Mouse (Mus musculus) heart, embryonic 14.5 days (tissue): ENCODE measurements at regions not wholly inside any gene's neighbourhood (a gene's known extent, or its start where the extent isn't known, plus 50 kb on each side); places are given as distances from the start of the nearest gene placed in this dataset.
"Not testable (repeated sequence)": the region's sequence is repeated elsewhere in the genome, so short reads cannot be mapped to it uniquely, and the experiment has no call there.

Experiments
- ATAC-seq: fragments of 200-750 bp; cut with Nextera tagmentation; 2 replicates; pipeline ENCODE4 v1.8.0; 2017; ENCODE audit warnings: low read depth, moderate TSS enrichment; ENCODE audit not compliant: insufficient number of reproducible peaks, insufficient read depth, low FRiP score
- H3K27ac ChIP-seq, 2 experiments: fragments of 200-500 bp in 1 of 2; fragments of 300-500 bp in 1 of 2; sonication (generic) in 1 of 2; replicated peaks in 1 of 2; 2 replicates each; pipeline ENCODE4 v1.5.1; 2012 to 2014; ENCODE audit warnings: low read depth in 2 of 2, low read length in 2 of 2, control low read depth in 1 of 2, mild to moderate bottlenecking in 1 of 2, mixed read lengths in 1 of 2; ENCODE audit not compliant: control insufficient read depth in 1 of 2, insufficient read depth in 1 of 2
- H3K27me3 ChIP-seq: fragments of 300-500 bp; sonication (generic); 2 replicates; pipeline ENCODE4 v1.6.1; 2014; ENCODE audit warnings: mild to moderate bottlenecking, low read length, control low read depth; ENCODE audit not compliant: control insufficient read depth, insufficient read depth
- H3K36me3 ChIP-seq: fragments of 300-500 bp; sonication (generic); 2 replicates; pipeline ENCODE4 v1.6.1; 2014; ENCODE audit warnings: mild to moderate bottlenecking, control low read depth, low read length, mixed read lengths; ENCODE audit not compliant: control insufficient read depth, insufficient read depth
- H3K4me1 ChIP-seq, 2 experiments: fragments of 200-500 bp in 1 of 2; fragments of 300-500 bp in 1 of 2; sonication (generic) in 1 of 2; 2 replicates each; pipeline ENCODE4 v1.6.1; 2012 to 2014; ENCODE audit warnings: low read length in 2 of 2, control low read depth in 1 of 2, mixed read lengths in 1 of 2; ENCODE audit not compliant: control insufficient read depth in 2 of 2, insufficient read depth in 2 of 2
- H3K4me2 ChIP-seq: fragments of 300-500 bp; sonication (generic); 2 replicates; pipeline ENCODE4 v1.6.1; 2014; ENCODE audit warnings: mild to moderate bottlenecking, low read length
- H3K4me3 ChIP-seq, 2 experiments: fragments of 200-500 bp in 1 of 2; fragments of 300-500 bp in 1 of 2; sonication (generic) in 1 of 2; 2 replicates each; pipeline ENCODE4 v1.5.1; 2012 to 2014; ENCODE audit warnings: low read length in 2 of 2, mild to moderate bottlenecking in 2 of 2, control low read depth in 1 of 2, low read depth in 1 of 2, moderate library complexity in 1 of 2; ENCODE audit not compliant: control insufficient read depth in 1 of 2, insufficient read depth in 1 of 2
- H3K9ac ChIP-seq: fragments of 300-500 bp; sonication (generic); 2 replicates; pipeline ENCODE4 v1.6.1; 2014; ENCODE audit warnings: mild to moderate bottlenecking, low read length
- H3K9me3 ChIP-seq: fragments of 300-500 bp; sonication (generic); 2 replicates; pipeline ENCODE4 v1.6.1; 2016; ENCODE audit warnings: low read length, control low read depth; ENCODE audit not compliant: control insufficient read depth
- WGBS: fragments of 180-500 bp; shearing (Covaris S2); extraction: QIAGEN DNeasy Blood & Tissue Kit; methylation state at CpG from one replicate; pipeline ENCODE4 v1.1.7; 2014; 5-methylcytosine and 5-hydroxymethylcytosine counted together

DNA sequence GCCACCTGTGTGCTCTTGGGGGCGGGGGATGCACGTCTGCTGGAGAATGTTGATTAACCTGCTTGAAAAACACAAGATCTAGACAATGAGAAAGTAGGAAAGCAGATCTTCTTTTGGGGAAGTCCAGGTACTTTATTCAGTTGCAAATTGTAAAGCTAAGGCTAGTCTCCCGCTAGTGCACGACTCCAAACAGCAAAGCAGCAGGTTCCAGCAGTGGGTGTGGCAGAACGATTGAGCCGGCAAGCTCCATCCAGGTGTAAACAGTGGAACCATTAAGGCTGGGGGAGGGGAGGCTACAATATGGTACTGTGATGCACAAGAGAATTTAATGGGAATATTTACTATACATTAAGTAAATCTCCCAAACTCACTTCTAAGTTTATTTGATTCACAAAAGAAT, 448.6 kb upstream of the Cobl start:
- 54% methylated on average over 6 of the region's 6 CpGs for WGBS
- not testable (repeated sequence) for H3K4me1 ChIP-seq, H3K9ac ChIP-seq, H3K4me3 ChIP-seq, ATAC-seq, H3K36me3 ChIP-seq, H3K4me2 ChIP-seq, H3K27me3 ChIP-seq, H3K9me3 ChIP-seq, H3K27ac ChIP-seq

DNA sequence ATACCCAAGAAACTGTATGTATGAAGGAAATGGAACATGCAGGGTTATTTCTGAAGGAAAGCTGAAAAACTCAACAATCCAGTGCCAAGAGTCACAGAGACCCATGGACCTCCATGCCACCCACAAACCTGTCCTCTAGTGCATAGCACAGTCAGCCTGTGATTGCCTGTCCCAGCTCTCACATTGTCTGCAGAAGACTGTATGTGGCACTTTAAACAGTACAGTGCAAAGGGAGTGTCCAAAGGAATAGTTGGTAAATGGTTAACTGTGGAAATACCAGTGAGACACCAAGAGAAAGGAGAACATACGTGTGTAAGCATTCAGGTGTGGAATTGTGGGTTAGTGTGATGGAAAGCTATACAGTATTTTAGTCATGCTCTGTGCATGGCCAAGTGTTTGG, 409.0 kb upstream of the Cobl start:
- H3K27ac ChIP-seq = no peak overlapping the region
- no peak for ATAC-seq
- 51% methylated on average over 1 of the region's 1 CpGs for WGBS
- H3K4me3 ChIP-seq = no peak overlapping the region
- no peaks in the 10 kb centered on the region for H3K36me3 ChIP-seq
- no peaks in the 10 kb centered on the region for H3K9me3 ChIP-seq
- no peaks in the 10 kb centered on the region for H3K4me1 ChIP-seq
- H3K4me2 ChIP-seq = no peak overlapping the region
- no peak overlapping the region for H3K9ac ChIP-seq
- H3K27me3 ChIP-seq = no peaks in the 10 kb centered on the region

DNA sequence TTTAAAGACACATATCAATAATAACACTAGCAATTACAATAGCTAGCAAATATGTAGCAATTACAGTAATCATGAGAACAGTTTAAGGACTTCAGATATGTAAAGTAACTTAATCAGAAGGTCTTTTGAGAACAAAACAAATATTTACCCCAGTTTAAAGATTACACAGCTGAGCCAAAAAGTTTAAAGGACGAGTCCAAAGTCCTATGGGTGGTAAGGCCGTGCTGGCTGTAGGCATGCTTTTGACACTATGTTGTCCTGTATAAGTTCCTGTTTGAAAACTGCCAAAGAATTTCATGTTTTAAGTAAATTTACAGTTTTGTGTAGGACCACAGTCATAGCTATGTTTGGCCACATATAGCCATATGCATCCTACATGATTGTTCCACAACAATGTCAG, 408.0 kb upstream of the Cobl start:
- no peaks in the 10 kb centered on the region for H3K27me3 ChIP-seq
- no peaks in the 10 kb centered on the region for H3K36me3 ChIP-seq
- no peak for ATAC-seq
- no peak overlapping the region for H3K27ac ChIP-seq
- H3K4me2 ChIP-seq = no peak overlapping the region
- WGBS = 76% methylated on average over 2 of the region's 2 CpGs
- H3K4me3 ChIP-seq = no peak overlapping the region
- no peaks in the 10 kb centered on the region for H3K9me3 ChIP-seq
- H3K9ac ChIP-seq = no peak overlapping the region
- H3K4me1 ChIP-seq = no peaks in the 10 kb centered on the region

DNA sequence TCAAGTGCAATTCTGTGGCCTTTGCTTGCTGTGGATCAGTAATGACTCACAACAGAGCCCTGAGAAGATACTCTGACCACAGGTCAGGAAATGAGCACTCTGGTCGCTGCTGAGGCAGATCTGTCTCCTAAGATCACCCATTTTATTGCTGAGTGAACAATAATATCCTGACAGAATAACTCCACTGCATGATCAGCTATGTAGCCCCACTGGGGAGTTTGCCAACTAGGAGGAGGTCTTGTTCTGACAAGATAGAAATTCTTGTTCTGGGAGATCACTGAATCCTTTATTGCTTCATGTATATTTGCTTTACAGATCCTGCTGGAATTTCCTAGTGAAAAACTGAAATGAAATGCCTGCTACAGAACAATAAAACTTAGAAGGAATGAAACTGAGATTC, 407.6 kb upstream of the Cobl start:
- Histone ChIP-seq H3K27me3 (no peaks in the 10 kb centered on the region), H3K27ac (no peak overlapping the region)

DNA sequence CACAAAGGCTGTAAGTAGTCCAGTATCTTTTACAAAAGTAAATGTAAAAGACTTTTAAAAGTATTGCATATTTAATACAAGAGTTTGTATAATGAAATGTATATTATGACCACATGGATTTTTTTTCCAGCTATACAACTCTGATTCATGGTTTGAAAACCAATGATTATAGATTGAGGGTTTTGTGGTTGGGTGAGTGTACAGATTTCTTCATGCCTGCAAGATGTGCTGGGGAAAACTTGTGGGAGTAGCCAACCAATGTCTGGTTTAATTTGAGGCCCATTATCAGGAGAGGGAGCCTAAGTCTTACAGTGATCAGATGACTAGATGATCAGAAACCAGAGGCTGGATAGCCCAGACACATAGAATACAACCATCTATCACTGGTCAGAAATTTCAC, 402.8 kb upstream of the Cobl start:
- no peak for ATAC-seq
- Histone ChIP-seq H3K4me2 (no peak overlapping the region), H3K9me3 (no peaks in the 10 kb centered on the region), H3K4me1 (no peaks in the 10 kb centered on the region), H3K36me3 (no peaks in the 10 kb centered on the region), H3K9ac (no peak overlapping the region), H3K4me3 (no peak overlapping the region), H3K27me3 (no peaks in the 10 kb centered on the region), H3K27ac (no peak overlapping the region)

More for the DNA sequence above, 407.6 kb upstream of the Cobl start:
- H3K4me1 ChIP-seq = no peaks in the 10 kb centered on the region
- no peak overlapping the region for H3K4me2 ChIP-seq
- no peak for ATAC-seq
- 60% methylated on average over 1 of the region's 1 CpGs for WGBS
- no peak overlapping the region for H3K9ac ChIP-seq
- H3K4me3 ChIP-seq = no peak overlapping the region
- no peaks in the 10 kb centered on the region for H3K9me3 ChIP-seq
- no peaks in the 10 kb centered on the region for H3K36me3 ChIP-seq

DNA sequence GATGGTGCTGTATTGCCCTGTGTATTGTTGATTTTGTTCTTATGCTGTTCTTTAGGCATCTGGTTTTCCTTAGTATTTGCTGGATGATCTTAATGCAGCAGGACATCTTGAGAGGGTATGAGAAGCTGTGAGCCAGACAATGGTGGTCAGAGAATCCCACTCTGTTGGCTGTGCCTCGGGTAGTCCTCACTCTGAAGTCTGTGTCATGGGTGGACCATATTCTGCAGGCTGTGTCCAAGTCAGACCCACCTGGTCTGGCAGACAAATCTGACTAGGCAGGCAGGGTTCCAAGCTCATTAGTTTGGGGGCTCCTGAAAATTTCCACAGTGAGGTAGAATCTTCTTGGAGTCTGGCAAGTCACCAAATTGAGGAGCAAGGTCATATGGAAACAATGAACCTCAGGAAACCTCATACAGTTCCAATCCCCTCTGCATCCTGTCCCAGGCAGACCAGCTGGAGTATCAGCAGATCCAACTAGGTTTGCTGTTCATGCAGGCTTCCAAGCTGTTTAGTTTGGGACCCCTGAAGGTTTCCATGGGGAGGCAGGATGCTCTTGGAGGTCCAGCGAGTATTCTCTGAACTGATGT, 400.4 kb upstream of the Cobl start:
- Histone ChIP-seq H3K36me3 (no peaks in the 10 kb centered on the region), H3K9ac (no peak overlapping the region), H3K4me2 (no peak overlapping the region), H3K4me3 (no peak overlapping the region), H3K27me3 (no peaks in the 10 kb centered on the region), H3K4me1 (no peaks in the 10 kb centered on the region), H3K27ac (no peak overlapping the region), H3K9me3 (no peaks in the 10 kb centered on the region)
- 67% methylated on average over 2 of the region's 2 CpGs for WGBS
- ATAC-seq = no peak

DNA sequence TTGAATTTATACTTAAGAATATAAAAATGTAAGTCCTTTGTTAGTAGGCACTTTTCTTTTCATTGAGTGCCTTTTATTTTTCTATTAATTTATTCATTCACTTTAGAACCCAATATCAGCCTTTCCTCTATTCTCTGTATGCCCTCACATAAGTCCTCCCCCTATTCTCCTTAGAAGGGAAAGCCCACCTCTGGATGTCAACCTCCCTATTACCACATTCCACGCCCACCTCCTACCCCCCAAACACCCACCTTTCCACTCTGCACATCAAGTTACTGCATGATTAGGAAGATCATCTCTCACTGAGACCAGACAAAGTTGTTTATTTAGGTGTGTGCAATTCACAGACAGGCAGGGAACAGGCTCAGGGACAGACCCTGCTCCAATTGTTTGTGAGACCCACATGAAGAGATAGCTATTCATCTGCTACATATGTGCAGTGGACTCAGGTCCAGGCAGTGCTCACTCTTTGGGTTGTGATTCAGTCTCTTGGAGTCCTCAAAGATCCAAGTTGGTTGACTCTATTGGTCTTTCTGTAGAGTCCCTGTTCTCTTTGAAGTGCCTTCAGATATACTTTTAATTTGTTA, 394.7 kb upstream of the Cobl start:
- Histone ChIP-seq H3K36me3 (no peaks in the 10 kb centered on the region), H3K9ac (no peak overlapping the region), H3K27me3 (no peaks in the 10 kb centered on the region), H3K27ac (no peak overlapping the region), H3K4me2 (no peak overlapping the region), H3K4me3 (no peak overlapping the region), H3K4me1 (no peaks in the 10 kb centered on the region), H3K9me3 (no peaks in the 10 kb centered on the region)
- 70% methylated on average over 1 of the region's 1 CpGs for WGBS
- ATAC-seq = no peak

DNA sequence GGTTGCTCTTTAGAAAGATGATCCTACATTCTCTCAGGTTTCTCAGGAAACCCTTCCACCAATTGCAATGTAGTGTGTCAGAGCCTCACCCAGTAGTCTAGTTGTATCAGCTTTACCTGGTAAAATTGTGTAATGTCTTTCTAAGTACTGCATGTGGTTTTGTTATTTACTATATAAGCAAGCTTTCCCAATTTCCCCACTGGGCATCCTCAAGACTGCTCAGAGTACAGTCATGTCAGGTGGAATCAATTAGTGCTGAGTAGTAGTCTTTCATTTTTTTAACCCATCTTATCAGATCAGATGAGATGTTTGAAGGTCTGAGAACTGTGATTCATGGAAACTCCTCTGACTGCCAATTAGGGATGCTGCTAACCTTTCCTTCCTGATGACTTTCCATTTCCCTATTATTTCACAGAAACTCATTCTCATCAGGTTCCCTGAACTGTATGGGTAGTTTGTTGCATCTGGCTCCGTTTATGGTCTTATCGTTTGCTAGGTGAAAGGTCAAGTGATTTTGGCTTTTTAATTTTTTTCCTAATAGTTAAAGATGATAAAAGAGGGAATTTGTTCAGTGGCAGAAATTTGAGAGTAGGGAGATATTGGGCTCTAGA, 393.6 kb upstream of the Cobl start:
- H3K9ac ChIP-seq = no peak overlapping the region
- 83% methylated on average over 2 of the region's 2 CpGs for WGBS
- H3K4me3 ChIP-seq = no peak overlapping the region
- no peaks in the 10 kb centered on the region for H3K27me3 ChIP-seq
- H3K4me1 ChIP-seq = no peaks in the 10 kb centered on the region
- H3K36me3 ChIP-seq = no peaks in the 10 kb centered on the region
- H3K9me3 ChIP-seq = no peaks in the 10 kb centered on the region
- ATAC-seq = no peak
- H3K4me2 ChIP-seq = no peak overlapping the region
- H3K27ac ChIP-seq = no peak overlapping the region
